Mouse (Mus musculus): ENCODE data around the gene Nat14.
A peak's percentile ranks its signal among the peaks of the same experiment; 100 is the strongest.
"Not testable (repeated sequence)": the region's sequence is repeated elsewhere in the genome, so short reads cannot be mapped to it uniquely, and the experiment has no call there.

Gene Nat14

GRCm38 (mm10) chr7:4921824-4922482 is at the start of gene Nat14:
Gene Nat14, plus strand, starts transcription at chr7:4922028.
- no peak for DNase-seq (ENCODE audit: low read depth, low spot score)

- peak; percentile 81 for DNase-seq (ENCODE audit: low read depth, low spot score)
Measured at GRCm38 (mm10) chr7:4876753-4877221, 45.0 kb upstream of the Nat14 start, which contains the start of gene Isoc2a. Gene Isoc2a, plus strand, starts transcription at chr7:4877153.

DNA sequence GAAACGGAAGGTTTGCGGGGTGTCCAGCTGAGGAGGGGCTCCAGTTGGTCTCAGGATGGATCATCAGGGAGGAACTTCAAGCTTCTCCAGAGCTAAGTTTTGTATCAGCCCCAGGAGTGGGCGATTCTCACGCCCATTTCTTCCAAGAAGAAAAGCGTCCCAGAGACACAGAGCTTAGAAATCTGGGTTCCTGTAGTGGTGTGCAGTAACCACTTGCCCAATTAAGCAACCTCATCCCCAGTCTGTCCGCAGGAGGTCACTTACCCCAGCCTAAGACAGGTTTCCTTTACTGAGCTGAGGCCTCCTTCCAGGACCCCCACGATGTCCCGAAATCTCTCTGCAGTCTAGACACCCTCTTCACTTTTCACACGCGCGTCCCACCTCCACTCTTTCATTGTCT is 44.6 kb upstream of the Nat14 start:
- no peak for DNase-seq (ENCODE audit: low read depth, low spot score)

GRCm38 (mm10) chr7:4878186-4878585 is 43.6 kb upstream of the Nat14 start:
- DNase-seq (ENCODE audit: low read depth, low spot score): no peak

- DNase-seq (ENCODE audit: low read depth, low spot score): not testable (repeated sequence)
Measured at GRCm38 (mm10) chr7:4879036-4879435, 42.8 kb upstream of the Nat14 start.

GRCm38 (mm10) chr7:4886680-4887079 is 35.1 kb upstream of the Nat14 start:
- no peak for DNase-seq (ENCODE audit: low read depth, low spot score)

- DNase-seq (ENCODE audit: low read depth, low spot score): no peak
Measured at GRCm38 (mm10) chr7:4895186-4895585, 26.6 kb upstream of the Nat14 start.

- no peak for DNase-seq (ENCODE audit: low read depth, low spot score)
Measured at GRCm38 (mm10) chr7:4898851-4899648, 22.8 kb upstream of the Nat14 start.

DNA sequence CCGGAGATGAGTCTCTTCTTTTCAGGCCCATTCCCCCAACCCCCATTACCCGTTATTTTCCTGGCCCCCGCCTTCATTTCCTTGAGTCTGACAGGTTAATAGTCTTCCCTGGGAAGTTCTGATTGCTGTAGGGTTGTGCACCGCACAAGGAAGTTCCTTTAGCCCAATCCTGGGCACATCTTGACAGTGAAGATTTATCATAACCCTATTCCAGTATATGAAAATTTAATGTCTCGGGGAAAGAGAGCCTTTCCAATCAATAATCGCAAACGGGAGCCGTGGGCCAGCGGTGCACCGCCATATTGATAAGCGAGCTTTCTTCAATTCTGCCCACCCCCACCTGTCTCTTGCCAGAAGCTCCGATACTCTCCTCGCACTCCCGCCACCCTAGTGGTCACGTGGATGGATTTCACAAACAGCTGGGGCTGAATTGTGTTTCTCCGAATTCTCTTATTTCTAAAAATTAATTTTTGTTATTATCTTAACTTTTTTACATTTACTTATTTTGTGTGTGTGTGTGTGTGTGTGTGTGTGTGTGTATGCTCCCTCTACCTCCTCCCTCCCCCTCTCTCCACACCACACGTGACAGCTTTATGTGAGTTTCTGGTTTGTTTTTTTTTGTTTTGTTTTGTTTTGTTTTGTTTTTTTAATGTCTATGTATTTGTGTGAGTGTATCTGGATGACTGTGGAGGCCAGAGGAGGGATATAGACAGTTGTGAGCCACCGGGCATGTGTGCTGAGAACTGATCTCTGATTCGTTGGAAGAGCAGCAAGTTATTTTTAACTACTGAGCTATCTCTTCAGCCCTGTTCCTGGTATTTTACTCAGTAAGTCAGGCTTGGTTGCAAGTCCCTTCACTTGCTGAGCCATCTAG is 21.9 kb upstream of the Nat14 start:
- no peak for DNase-seq (ENCODE audit: low read depth, low spot score)

DNA sequence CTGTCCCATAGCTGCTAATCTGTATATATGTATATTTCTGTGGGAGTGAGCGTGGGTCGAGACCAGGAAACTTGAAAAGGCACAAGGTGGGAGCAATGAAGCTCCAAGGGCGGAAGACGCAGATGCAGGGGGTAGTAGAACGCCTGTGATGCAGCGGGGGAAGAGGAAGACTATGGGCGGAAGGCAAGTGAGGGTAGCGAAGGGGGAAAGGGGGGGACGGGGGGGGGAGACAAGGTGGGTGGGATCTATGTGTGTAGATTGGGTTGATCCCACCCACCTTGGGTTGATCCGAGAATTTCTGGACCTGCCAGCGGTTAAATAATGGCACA is 21.3 kb upstream of the Nat14 start:
- no peak for DNase-seq (ENCODE audit: low read depth, low spot score)

DNA sequence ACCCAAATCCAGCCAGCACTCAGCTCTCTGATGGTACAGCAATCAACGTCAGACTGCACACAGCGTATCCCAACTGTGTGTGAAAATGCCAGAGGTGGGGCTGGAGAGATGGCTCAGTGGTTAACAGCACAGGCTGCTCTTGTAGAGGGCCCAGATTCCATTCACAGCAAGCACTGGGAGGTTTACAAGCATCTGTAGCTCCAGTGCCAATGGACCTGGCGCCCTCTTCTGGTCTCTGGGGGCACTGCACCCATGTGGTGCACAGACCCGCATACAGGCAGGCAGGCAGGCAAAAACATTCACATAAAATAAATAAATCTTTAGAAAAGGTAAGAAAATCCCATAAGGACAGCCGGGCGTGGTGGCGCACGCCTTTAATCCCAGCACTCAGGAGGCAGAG is 20.7 kb upstream of the Nat14 start:
- DNase-seq (ENCODE audit: low read depth, low spot score): no peak

DNA sequence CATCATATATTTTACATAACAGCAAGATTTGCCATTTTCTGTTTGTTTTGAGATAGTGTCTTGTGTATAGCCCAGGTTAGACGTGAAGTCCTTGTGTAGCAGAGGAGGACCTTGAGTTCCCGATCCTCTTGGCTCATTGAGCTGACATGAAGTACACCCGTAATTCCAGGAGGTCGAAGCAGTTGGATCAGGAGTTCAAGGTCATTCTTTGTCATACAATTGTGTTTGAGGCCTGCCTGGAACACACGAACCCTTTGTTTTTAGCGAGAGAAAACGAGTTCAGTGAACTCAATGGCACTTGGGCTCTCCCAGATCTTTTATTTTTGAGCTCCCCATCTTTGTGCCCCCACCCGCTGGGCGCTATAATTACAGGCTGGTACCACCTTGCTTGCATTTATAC is 19.4 kb upstream of the Nat14 start:
- no peak for DNase-seq (ENCODE audit: low read depth, low spot score)

- DNase-seq (ENCODE audit: low read depth, low spot score): no peak
Measured at GRCm38 (mm10) chr7:4906466-4906950, 15.3 kb upstream of the Nat14 start, which contains the start of gene Gm36210. Gene Gm36210, minus strand, starts transcription at chr7:4906516.

GRCm38 (mm10) chr7:4911561-4911960 is 10.3 kb upstream of the Nat14 start:
- DNase-seq (ENCODE audit: low read depth, low spot score): peak; percentile 42

DNA sequence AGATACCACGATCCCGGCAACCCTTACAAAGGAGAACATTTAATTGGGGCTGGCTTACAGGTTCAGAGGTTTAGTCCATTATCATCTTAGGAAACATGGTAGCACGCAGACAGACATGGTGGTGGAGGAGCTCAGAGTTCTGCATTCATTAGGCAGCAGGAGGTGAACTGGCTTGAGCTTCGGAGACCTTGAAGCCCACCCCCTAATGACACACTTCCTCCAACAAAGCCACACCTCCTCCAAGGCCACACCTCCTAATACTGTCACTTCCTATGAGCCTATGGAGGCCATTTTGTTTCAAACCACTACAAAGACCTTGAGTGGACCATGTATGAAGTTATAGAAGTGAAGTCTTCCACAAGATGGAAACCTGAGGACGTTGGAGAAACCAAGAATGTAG is 9.6 kb upstream of the Nat14 start:
- no peak for DNase-seq (ENCODE audit: low read depth, low spot score)

GRCm38 (mm10) chr7:4915007-4915665 is 6.7 kb upstream of the Nat14 start, which contains the start of gene Zfp628:
Gene Zfp628, plus strand, starts transcription at chr7:4915217.
- peak; percentile 91 for DNase-seq (ENCODE audit: low read depth, low spot score)

- no peak for DNase-seq (ENCODE audit: low read depth, low spot score)
Measured at GRCm38 (mm10) chr7:4915669-4916416, 6.0 kb upstream of the Nat14 start.

DNA sequence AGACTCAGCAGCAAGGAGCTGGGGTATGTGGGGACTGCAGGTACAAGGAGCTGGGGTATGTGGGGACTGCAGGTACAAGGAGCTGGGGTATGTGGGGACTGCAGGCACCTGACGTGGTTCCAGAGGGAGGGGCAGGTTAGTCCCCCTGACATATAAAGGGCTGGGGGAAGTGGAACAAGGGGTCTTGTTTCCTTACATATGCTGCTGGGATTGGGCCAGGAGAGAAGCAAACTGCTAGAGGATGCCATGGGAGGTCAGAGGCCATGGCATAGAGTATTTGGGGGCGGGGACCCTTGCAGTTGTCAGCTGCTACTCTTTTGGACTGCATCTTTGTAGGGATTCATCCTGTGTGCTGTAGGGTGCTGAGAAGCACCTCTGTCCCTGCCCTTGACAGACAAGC is 4.3 kb upstream of the Nat14 start:
- DNase-seq (ENCODE audit: low read depth, low spot score): no peak

DNA sequence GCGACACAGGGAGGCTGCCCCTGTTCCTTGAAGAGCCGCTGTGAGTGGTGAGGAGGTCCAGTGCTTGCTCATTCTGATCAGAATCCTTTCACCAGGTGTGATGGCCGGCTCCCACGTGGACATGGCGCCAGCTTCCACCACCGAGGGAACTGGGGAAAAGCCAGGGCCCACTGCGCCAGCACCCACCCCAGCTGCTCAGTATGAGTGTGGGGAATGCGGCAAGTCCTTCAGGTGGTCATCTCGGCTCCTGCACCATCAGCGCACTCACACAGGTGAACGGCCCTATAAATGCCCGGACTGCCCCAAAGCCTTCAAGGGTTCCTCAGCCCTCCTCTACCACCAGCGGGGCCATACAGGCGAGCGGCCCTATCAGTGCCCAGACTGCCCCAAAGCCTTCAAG is 3.1 kb upstream of the Nat14 start:
- no peak for DNase-seq (ENCODE audit: low read depth, low spot score)

- no peak for DNase-seq (ENCODE audit: low read depth, low spot score)
Measured at GRCm38 (mm10) chr7:4919096-4919495, 2.7 kb upstream of the Nat14 start.

GRCm38 (mm10) chr7:4919971-4920370 is 1.9 kb upstream of the Nat14 start:
- no peak for DNase-seq (ENCODE audit: low read depth, low spot score)
